Mouse (Mus musculus) c-Kit-positive CD71-negative TER-119-negative erythroid progenitor cells, embryonic 14.5 days (primary cell): Measurements from ENCODE around the gene Slc7a6.
"Not testable (repeated sequence)": the region's sequence is repeated elsewhere in the genome, so short reads cannot be mapped to it uniquely, and the experiment has no call there.

Experiments used
- DNase-seq: peaks from one replicate; pipeline ENCODE4 v3.0.0-alpha.2; 2013; ENCODE audit warnings: low read depth

Gene Slc7a6

GRCm38 (mm10) chr8:106189162-106189561 is 20.5 kb downstream of the Slc7a6 start:
- DNase-seq: no peak

DNA sequence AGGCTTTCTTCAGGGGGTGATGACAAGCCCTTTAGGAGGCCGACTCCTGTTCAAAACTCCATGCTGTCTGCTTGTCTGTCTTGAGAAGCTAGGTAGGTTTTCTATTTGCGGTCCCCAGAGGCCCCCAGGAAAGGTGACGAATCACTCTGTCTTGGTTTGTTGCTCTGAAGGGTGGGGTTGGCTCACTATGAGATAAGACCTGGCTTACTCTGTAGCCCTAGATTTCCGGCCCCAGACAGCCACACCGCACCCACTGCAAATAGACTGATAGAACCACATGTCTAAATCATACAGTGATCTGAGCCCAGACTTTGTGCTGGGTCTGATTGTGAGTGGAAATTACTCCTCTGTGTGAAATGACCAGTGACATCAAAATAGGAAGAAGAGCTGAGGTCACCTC is 23.0 kb downstream of the Slc7a6 start:
- no peak for DNase-seq

DNA sequence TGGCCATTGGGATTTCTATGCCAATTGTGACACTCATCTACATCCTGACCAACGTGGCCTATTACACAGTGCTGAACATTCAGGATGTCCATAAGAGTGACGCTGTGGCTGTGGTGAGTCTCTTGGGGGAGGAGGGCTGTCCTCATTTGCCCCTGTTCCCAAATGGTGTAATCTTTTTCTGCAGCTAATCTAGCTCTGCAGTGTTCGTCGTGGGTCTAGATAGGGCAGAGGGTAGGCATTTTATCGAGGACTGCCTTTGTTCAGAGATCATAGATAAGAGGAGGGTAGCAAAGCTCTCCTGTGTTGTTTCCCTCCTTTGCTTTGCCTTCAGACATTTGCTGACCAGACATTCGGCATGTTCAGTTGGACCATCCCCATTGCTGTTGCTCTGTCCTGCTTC is 24.5 kb downstream of the Slc7a6 start:
- DNase-seq: no peak

DNA sequence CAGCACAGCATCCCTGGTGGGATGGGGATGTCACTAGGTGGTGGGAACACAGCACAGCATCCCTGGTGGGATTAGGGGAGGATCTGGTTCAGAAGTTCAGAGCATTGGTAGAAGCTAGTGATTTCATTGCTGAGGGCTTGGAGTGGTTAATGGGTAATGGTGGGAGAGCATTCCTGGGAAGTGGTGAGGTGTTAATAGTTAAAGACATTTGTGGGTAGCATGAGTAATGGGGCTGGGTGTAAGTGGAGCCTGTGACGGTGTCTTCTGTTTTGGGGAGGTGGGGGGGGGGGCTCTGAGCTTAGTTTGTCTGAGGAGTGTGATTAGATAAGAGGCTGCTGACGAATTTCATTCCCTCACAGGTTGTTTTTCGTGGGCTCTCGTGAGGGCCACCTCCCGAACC is 25.4 kb downstream of the Slc7a6 start:
- no peak for DNase-seq

- DNase-seq: peak; percentile 43
Observed at GRCm38 (mm10) chr8:106198741-106199140, 30.1 kb downstream of the Slc7a6 start.

- not testable (repeated sequence) for DNase-seq
Observed at GRCm38 (mm10) chr8:106199596-106199995, 30.9 kb downstream of the Slc7a6 start.

DNA sequence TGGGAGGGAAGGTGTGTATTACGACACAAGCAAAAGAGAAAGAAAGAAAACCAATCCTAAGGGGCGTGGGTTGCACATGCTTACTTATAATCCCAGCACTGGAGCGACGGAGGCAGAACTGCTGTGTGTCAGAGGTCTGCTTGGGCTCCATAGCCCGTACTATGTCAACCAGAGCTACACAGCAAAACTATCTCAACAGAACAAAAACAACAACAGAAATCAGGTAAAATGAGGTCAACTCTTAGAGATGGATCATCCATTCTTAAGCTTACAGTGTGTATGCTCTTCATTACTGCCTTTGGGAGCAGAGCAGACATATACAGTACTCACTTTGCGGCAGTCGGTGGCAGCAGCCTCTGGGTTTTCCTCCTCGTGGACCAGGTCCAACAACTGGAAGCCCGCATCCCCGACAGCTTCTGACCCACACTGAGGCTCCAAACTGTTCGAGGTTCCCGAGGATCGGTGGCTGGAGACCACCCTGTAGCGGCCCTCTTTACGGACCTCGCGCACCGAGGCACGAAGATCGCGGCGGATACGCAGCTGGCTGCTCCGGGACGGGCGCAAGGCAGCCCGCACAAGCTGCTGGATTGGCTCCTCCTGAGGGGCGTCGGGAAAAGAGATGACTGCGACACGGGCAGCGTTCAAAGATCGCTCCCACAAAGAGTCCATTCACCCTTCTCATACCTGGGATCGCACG is 41.5 kb downstream of the Slc7a6 start:
- no peak for DNase-seq

- peak; percentile 91 for DNase-seq
Observed at GRCm38 (mm10) chr8:106210821-106211345, 42.2 kb downstream of the Slc7a6 start, which contains the start of the genes Slc7a6os and Prmt7. TSS of gene Slc7a6os (minus strand) at chr8:106210935. TSS of gene Prmt7 (plus strand) at chr8:106210936.

GRCm38 (mm10) chr8:106211421-106211820 is 42.8 kb downstream of the Slc7a6 start:
- no peak for DNase-seq

GRCm38 (mm10) chr8:106213959-106214358 is 45.3 kb downstream of the Slc7a6 start:
- DNase-seq: no peak

DNA sequence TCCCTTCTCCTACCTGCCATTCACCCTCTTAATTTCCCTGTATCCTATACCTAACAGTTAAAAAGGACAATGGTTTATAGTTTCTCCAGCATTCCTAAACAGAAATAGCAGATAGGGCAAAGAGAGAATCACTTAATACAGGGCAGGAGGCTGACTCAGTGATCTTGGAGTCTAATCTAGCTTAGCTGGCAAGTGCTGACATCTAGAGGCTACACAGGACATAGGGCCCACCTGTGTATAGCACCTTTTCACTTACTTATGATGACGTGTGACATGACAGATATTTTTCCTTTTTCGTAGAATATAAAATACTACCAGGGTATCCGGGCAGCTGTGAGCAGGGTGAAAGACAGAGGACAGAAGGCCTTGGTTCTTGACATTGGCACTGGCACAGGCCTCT is 51.0 kb downstream of the Slc7a6 start:
- no peak for DNase-seq

GRCm38 (mm10) chr8:106226589-106226988 is 57.9 kb downstream of the Slc7a6 start:
- peak; percentile 40 for DNase-seq

- no peak for DNase-seq
Observed at GRCm38 (mm10) chr8:106231536-106231935, 62.9 kb downstream of the Slc7a6 start.

- DNase-seq: no peak
Observed at GRCm38 (mm10) chr8:106232751-106233150, 64.1 kb downstream of the Slc7a6 start.

GRCm38 (mm10) chr8:106234567-106235261 is 66.1 kb downstream of the Slc7a6 start:
- no peak for DNase-seq

- DNase-seq: no peak
Observed at GRCm38 (mm10) chr8:106237106-106237505, 68.4 kb downstream of the Slc7a6 start.
